Mouse (Mus musculus) ES-E14 (cell line): Measurements from ENCODE around the gene Jph3. TPM values are rescaled to one million over a fixed set of nuclear protein-coding genes. Genes with fewer than 3 reads are reported as not detected.

ENCODE experiments used
- DNase-seq: peaks from one replicate; pipeline ENCODE4 v3.0.0-alpha.2; 2013; ENCODE audit warnings: low read depth, low spot score
- H3K27ac ChIP-seq: 2 replicates; pipeline ENCODE4 v1.5.1; 2012; ENCODE audit warnings: low read depth, mild to moderate bottlenecking, low read length, moderate library complexity, mixed read lengths; ENCODE audit not compliant: poor library complexity, insufficient read depth, severe bottlenecking
- H3K36me3 ChIP-seq: 2 replicates; pipeline ENCODE4 v1.6.1; 2012; ENCODE audit warnings: mild to moderate bottlenecking, low read length, moderate library complexity, mixed read lengths; ENCODE audit not compliant: control insufficient read depth, poor library complexity, insufficient read depth, severe bottlenecking
- H3K4me1 ChIP-seq, 2 experiments: fragments of 150-350 bp in 1 of 2; sonication (generic) in 1 of 2; 2 replicates each; pipeline ENCODE4 v1.6.1; 2012; ENCODE audit warnings: low read length in 2 of 2, mild to moderate bottlenecking in 1 of 2, mixed read lengths in 1 of 2; ENCODE audit not compliant: control insufficient read depth in 2 of 2, insufficient read depth in 2 of 2, poor library complexity in 1 of 2
- H3K4me3 ChIP-seq, 2 experiments: fragments of 150-350 bp in 1 of 2; sonication (generic) in 1 of 2; 2 replicates each; pipeline ENCODE4 v1.5.1; 2012; ENCODE audit warnings: low read length in 2 of 2, low read depth in 1 of 2, mild to moderate bottlenecking in 1 of 2, mixed read lengths in 1 of 2; ENCODE audit not compliant: insufficient read depth in 1 of 2, poor library complexity in 1 of 2, severe bottlenecking in 1 of 2
- H3K9ac ChIP-seq: 2 replicates; pipeline ENCODE4 v1.6.1; 2012; ENCODE audit warnings: low read depth, mild to moderate bottlenecking, low read length, mixed read lengths; ENCODE audit not compliant: poor library complexity, insufficient read depth, severe bottlenecking
- H3K9me3 ChIP-seq: fragments of 150-350 bp; sonication (generic); 2 replicates; pipeline ENCODE4 v1.6.1; 2012; ENCODE audit warnings: low read depth, mild to moderate bottlenecking, low read length; ENCODE audit not compliant: control insufficient read depth, insufficient read depth
- CHD2 ChIP-seq: IDR thresholded peaks from 2 replicates; pipeline ENCODE4 v1.6.1; 2014; ENCODE audit warnings: mild to moderate bottlenecking, low read depth, low read length, inconsistent platforms
- HCFC1 ChIP-seq: IDR thresholded peaks from 2 replicates; pipeline ENCODE4 v1.6.1; 2012; ENCODE audit warnings: low read length, inconsistent platforms, borderline replicate concordance; ENCODE audit not compliant: insufficient read depth
- MAFK ChIP-seq: IDR thresholded peaks from 2 replicates; pipeline ENCODE4 v1.6.1; 2014; ENCODE audit warnings: mild to moderate bottlenecking, low read depth, low read length, inconsistent platforms; ENCODE audit not compliant: insufficient read depth
- ZC3H11A ChIP-seq: IDR thresholded peaks from 2 replicates; pipeline ENCODE4 v1.6.1; 2012; ENCODE audit warnings: low read depth, mild to moderate bottlenecking, inconsistent platforms, low read length, borderline replicate concordance
- ZNF384 ChIP-seq: IDR thresholded peaks from 2 replicates; pipeline ENCODE4 v1.6.1; 2012; ENCODE audit warnings: low read depth, low read length, inconsistent platforms
- in situ Hi-C, 2 experiments: fragments of 600-800 bp; cut with MboI; formaldehyde crosslinking; loops; one replicate each; pipeline ENCODE4 v1.15.1; 2025; ENCODE audit warnings: low sequenced_read_pairs in 2 of 2, inconsistent platforms in 1 of 2; ENCODE audit not compliant: unreplicated experiment in 2 of 2
- total RNA-seq: library from RNA; depleted of rRNA; stranded (reverse); fragments of 300-350 nt; gene quantifications from 2 replicates; pipeline ENCODE4 v1.2.3, GENCODE M21; 2012; rRNA removed

The Jph3 gene
- 0.76 and 1.7 TPM in 2 replicates for total RNA-seq

GRCm38 (mm10) chr8:121729323-121729722, at the start of gene Jph3:
Gene Jph3, plus strand, starts transcription at chr8:121729623.
- no peak for TF ChIP-seq MAFK
- TF ChIP-seq HCFC1, result no peak
- TF ChIP-seq ZNF384, result no peak
- no peak for TF ChIP-seq CHD2
- no peak for TF ChIP-seq ZC3H11A
- Histone ChIP-seq H3K9ac (peak within 1 kb of the TSS; percentile 65), H3K9me3 (no peaks in the 10 kb centered on the region), H3K27ac (no peak within 1 kb of the TSS), H3K36me3 (no peaks in the 10 kb centered on the region), H3K4me3 (peak within 1 kb of the TSS; percentile 71 to 83), H3K4me1 (peaks cover 0 to 5% of the 10 kb centered on the region in 2 experiments; a peak in 1 of 4 replicates)
- in situ Hi-C loops, result no loop called here
- DNase-seq, result no peak

GRCm38 (mm10) chr8:121680896-121681295, 48.5 kb upstream of the Jph3 start:
- no peaks in the 10 kb centered on the region for H3K9me3 ChIP-seq
- no peak overlapping the region for H3K27ac ChIP-seq
- H3K36me3 ChIP-seq, result no peaks in the 10 kb centered on the region
- no peak overlapping the region for H3K9ac ChIP-seq
- TF ChIP-seq CHD2 (no peak), ZC3H11A (no peak), HCFC1 (no peak), MAFK (no peak), ZNF384 (no peak)
- H3K4me1 ChIP-seq, result peaks cover 2 to 6% of the 10 kb centered on the region in 2 experiments; a peak in 1 of 4 replicates
- in situ Hi-C loops, result no loop called here
- no peak for DNase-seq
- H3K4me3 ChIP-seq, result no peak overlapping the region

GRCm38 (mm10) chr8:121681457-121681856, 48.0 kb upstream of the Jph3 start:
- Histone ChIP-seq H3K36me3 (no peaks in the 10 kb centered on the region), H3K9ac (no peak overlapping the region), H3K4me1 (peaks cover 0 to 5% of the 10 kb centered on the region in 2 experiments; a peak in 1 of 4 replicates), H3K9me3 (no peaks in the 10 kb centered on the region), H3K4me3 (no peak overlapping the region), H3K27ac (no peak overlapping the region)
- no peak for TF ChIP-seq ZNF384
- TF ChIP-seq ZC3H11A, result no peak
- no peak for TF ChIP-seq CHD2
- TF ChIP-seq MAFK, result no peak
- no peak for TF ChIP-seq HCFC1
- DNase-seq, result no peak
- in situ Hi-C loops, result no loop called here

- H3K27ac ChIP-seq, result no peak overlapping the region
- no peak overlapping the region for H3K4me3 ChIP-seq
- H3K9me3 ChIP-seq, result no peaks in the 10 kb centered on the region
- peaks cover 0 to 19% of the 10 kb centered on the region in 2 experiments; a peak in 2 of 4 replicates for H3K4me1 ChIP-seq
- no peak for DNase-seq
- no peak for TF ChIP-seq MAFK
- TF ChIP-seq CHD2, result no peak
- TF ChIP-seq HCFC1, result no peak
- no peak overlapping the region for H3K9ac ChIP-seq
- H3K36me3 ChIP-seq, result no peaks in the 10 kb centered on the region
- in situ Hi-C loops, result no loop called here
Observed at GRCm38 (mm10) chr8:121683083-121683832, 46.2 kb upstream of the Jph3 start.

GRCm38 (mm10) chr8:121685419-121685818, 44.0 kb upstream of the Jph3 start:
- Histone ChIP-seq H3K4me1 (peaks cover 0 to 24% of the 10 kb centered on the region in 2 experiments; a peak in 2 of 4 replicates), H3K4me3 (no peak overlapping the region), H3K27ac (no peak overlapping the region), H3K36me3 (no peaks in the 10 kb centered on the region), H3K9ac (no peak overlapping the region), H3K9me3 (no peaks in the 10 kb centered on the region)
- TF ChIP-seq CHD2 (no peak), ZC3H11A (no peak), MAFK (no peak), HCFC1 (no peak), ZNF384 (no peak)
- no peak for DNase-seq
- in situ Hi-C loops, result no loop called here
